ENCODE assay signal across 8 mouse cellular contexts in the genomic region with DNA sequence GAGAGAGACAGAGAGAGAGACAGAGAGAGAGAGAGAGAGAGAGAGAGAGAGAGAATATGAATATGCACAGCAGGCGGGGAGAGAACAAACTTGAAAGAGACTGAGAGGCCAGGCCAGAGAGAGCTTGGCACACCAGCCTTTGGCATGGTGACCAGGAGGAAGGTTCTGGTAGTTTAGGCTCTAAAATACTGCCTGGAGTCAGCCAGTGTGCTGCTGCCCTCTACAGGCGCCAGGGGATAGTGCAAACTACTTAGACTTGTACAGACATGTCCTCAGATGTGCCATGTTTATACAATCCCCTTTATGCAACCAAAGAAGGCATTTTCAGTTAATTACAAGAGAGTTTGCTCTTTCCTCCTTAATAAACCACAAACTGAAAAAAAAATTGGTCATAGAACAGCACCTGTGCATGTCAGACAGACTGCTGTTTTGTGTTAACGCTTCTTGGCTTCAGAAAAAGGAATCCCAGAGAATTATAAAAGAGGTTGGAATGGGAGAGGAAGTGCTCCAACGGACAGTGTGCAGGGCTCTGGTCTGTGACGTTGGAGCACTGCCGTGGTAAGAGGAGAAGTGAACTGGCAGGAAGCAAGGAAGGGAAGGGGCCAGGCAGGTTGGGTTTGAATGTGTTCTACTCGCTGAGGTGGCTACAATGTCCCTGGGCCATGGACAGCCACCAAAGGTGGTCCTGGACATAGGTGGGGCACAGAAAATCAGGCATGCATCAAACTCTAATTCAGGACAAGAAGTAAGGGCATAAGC.
DNase-seq lines count a peak whose midpoint lies in the region; ATAC-seq and TF ChIP-seq lines count a peak whose summit lies in the region.

No protein-coding gene starts in this region.

- DNase-seq in ES-E14 (ENCODE audit: low read depth, low spot score): peak; percentile 75
- DNase-seq in cerebellum, adult 11-12 months: peak; percentile 92
- peak; percentile 93 to 96 for DNase-seq in heart, postnatal 14 days
- peak; percentile 33 for DNase-seq in large intestine, adult 2 months (ENCODE audit: low read depth, low spot score)
- peak; percentile 90 to 93 for DNase-seq in lung, adult 18-20 months
- peak; percentile 95 for DNase-seq in testis, postnatal 10 days (ENCODE audit: low spot score)

- peak; percentile 86 for ATAC-seq in forebrain, embryonic 15.5 days (replicated peaks)
- peak; percentile 74 for ATAC-seq in neural tube, embryonic 15.5 days (ENCODE audit: low FRiP score)

- H3K4me2 ChIP-seq in forebrain, embryonic 15.5 days (replicated peaks): no peak overlapping the region
- no peak overlapping the region for H3K4me2 ChIP-seq in neural tube, embryonic 15.5 days

- no peaks in the 10 kb centered on the region for H3K36me3 ChIP-seq in ES-E14 (ENCODE audit: control insufficient read depth, insufficient read depth, low read length, poor library complexity, severe bottlenecking)
- peaks cover 7% of the 10 kb centered on the region; the same call in 1 of the 2 replicates for H3K36me3 ChIP-seq in forebrain, embryonic 15.5 days
- peaks cover under 1% of the 10 kb centered on the region for H3K36me3 ChIP-seq in neural tube, embryonic 15.5 days

- no peak overlapping the region; the same call in 1 of the 2 replicates for H3K27ac ChIP-seq in ES-E14 (ENCODE audit: insufficient read depth, low read depth, low read length, poor library complexity, severe bottlenecking)
- H3K27ac ChIP-seq in forebrain, embryonic 15.5 days (replicated peaks): peak overlapping the region; percentile 83
- H3K27ac ChIP-seq in neural tube, embryonic 15.5 days (replicated peaks): peak overlapping the region; percentile 54

- no peaks in the 10 kb centered on the region for H3K9me3 ChIP-seq in ES-E14 (ENCODE audit: control insufficient read depth, insufficient read depth, low read depth, low read length)
- H3K9me3 ChIP-seq in forebrain, embryonic 15.5 days: no peaks in the 10 kb centered on the region
- no peaks in the 10 kb centered on the region for H3K9me3 ChIP-seq in neural tube, embryonic 15.5 days (replicated peaks)

- H3K4me1 ChIP-seq in ES-E14 (ENCODE audit: control insufficient read depth in 2 of 2, insufficient read depth in 2 of 2, low read length in 2 of 2, poor library complexity in 1 of 2): peaks cover 13 to 18% of the 10 kb centered on the region in 2 experiments
- peaks cover 38% of the 10 kb centered on the region for H3K4me1 ChIP-seq in forebrain, embryonic 15.5 days
- peaks cover 41% of the 10 kb centered on the region for H3K4me1 ChIP-seq in neural tube, embryonic 15.5 days

- no peak overlapping the region for H3K9ac ChIP-seq in ES-E14 (ENCODE audit: insufficient read depth, low read depth, low read length, poor library complexity, severe bottlenecking)
- no peak overlapping the region for H3K9ac ChIP-seq in forebrain, embryonic 15.5 days (replicated peaks)
- H3K9ac ChIP-seq in neural tube, embryonic 15.5 days (replicated peaks): no peak overlapping the region

- H3K27me3 ChIP-seq in forebrain, embryonic 15.5 days: no peaks in the 10 kb centered on the region
- no peaks in the 10 kb centered on the region for H3K27me3 ChIP-seq in neural tube, embryonic 15.5 days (replicated peaks)

- in situ Hi-C loops in ES-E14 (cut with MboI; ENCODE audit: low sequenced_read_pairs in 2 of 2, unreplicated experiment in 2 of 2): no loop called here

- intact Hi-C loops in heart, postnatal 14 days (cut with DNase I): loop anchor here (2.0 to 10.0 kb wide), 5 partner anchors 35 to 209 kb away; no protein-coding TSS in a partner anchor

- WGBS in forebrain, embryonic 15.5 days: 29% methylated on average over 7 of the region's 7 CpGs
- WGBS in large intestine, adult 2 months: 41% methylated on average over 7 of the region's 7 CpGs
- WGBS in neural tube, embryonic 15.5 days: 53% methylated on average over 7 of the region's 7 CpGs

- H3K4me3 ChIP-seq in ES-E14 (ENCODE audit: insufficient read depth in 1 of 2, low read depth in 1 of 2, low read length in 2 of 2, poor library complexity in 1 of 2, severe bottlenecking in 1 of 2): no peak overlapping the region
- H3K4me3 ChIP-seq in forebrain, embryonic 15.5 days: no peak overlapping the region
- H3K4me3 ChIP-seq in neural tube, embryonic 15.5 days (replicated peaks): no peak overlapping the region

TF ChIP-seq in ES-E14, 5 proteins besides CTCF, POLR2A, EP300 and RAD21:
- TF ChIP-seq ZC3H11A (IDR thresholded peaks at IDR 0.05; ENCODE audit: borderline replicate concordance, low read depth, low read length) (peak; percentile 33; the same call in 1 of the 2 replicates), HCFC1 (IDR thresholded peaks at IDR 0.05; ENCODE audit: borderline replicate concordance, insufficient read depth, low read length) (no peak), ZNF384 (IDR thresholded peaks at IDR 0.05; ENCODE audit: low read depth, low read length) (no peak)

Comparison
In these comparisons a context has a peak if more than half of its experiments do, and no peak if none do; other contexts are left out.
1. DNase-seq: peak in every context shown above with its lines; median percentile 95 in testis, postnatal 10 days; 94 in heart, postnatal 14 days; 92 in cerebellum, adult 11-12 months; 92 in lung, adult 18-20 months; 75 in ES-E14; 33 in large intestine, adult 2 months.